Mouse (Mus musculus): Measurements from ENCODE around the gene 9930111J21Rik2.
"Not testable (repeated sequence)": the region's sequence is repeated elsewhere in the genome, so short reads cannot be mapped to it uniquely, and the experiment has no call there.

The 9930111J21Rik2 gene

DNA sequence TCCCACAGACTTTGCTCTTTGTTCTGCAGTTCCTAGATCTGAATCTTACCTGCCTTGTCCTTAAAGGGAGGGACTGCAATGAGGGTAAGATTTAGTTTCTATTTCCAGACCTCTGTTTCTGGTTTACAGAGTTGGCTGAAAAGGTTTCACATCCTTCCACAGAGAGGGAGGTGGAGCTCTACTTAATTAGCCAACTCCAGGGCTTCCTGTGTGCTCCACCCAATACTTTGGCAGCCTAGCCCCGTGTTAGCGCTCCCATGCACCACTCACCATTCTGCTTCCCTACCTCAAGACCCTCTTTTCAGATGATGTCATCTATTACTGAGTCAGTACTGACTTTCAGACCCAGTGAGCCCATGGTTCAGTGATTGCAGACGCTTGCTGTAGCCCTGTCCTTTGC, 71.8 kb downstream of the 9930111J21Rik2 start, which contains the start of gene 9930111J21Rik1:
TSS of gene 9930111J21Rik1 (minus strand) at position 148 of the 400 bp plus-strand sequence.
- DNase-seq (ENCODE audit: extremely low read depth, insufficient read length, low spot score): not testable (repeated sequence)

- DNase-seq (ENCODE audit: extremely low read depth, insufficient read length, low spot score): not testable (repeated sequence)
Measured at GRCm38 (mm10) chr11:48978240-48978939, 72.7 kb downstream of the 9930111J21Rik2 start, which contains the start of gene Olfr56. Olfr56 (plus strand) TSS chr11:48978889.

DNA sequence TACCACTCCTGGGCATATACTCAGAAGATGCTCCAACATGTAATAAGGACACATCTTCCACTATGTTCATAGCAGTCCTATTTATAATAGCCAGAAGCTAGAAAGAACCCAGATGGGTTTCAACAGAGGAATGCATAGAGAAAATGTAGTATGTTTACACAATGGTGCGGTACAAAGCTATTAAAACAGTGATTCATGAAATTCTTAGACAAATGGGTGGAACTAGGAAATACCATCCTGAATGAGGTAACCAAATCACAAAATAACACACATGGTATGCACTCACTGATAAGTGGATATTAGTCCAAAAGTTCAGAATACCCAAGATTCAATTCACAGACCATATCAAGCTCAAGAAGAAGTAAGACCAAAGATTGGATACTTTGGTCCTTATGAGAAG, 76.4 kb downstream of the 9930111J21Rik2 start:
- not testable (repeated sequence) for DNase-seq (ENCODE audit: extremely low read depth, insufficient read length, low spot score)

All from 3134 (cell line).